Mouse (Mus musculus) bone marrow, adult 2 months (tissue): ENCODE measurements at regions not wholly inside any gene's neighbourhood (a gene's known extent, or its start where the extent isn't known, plus 50 kb on each side); places are given as distances from the start of the nearest gene placed in this dataset.

Source experiments
- H3K27ac ChIP-seq: fragments of 200-500 bp; 2 replicates; pipeline ENCODE4 v1.5.1; 2012; ENCODE audit warnings: low read depth, mild to moderate bottlenecking, control low read depth, inconsistent platforms, low read length; ENCODE audit not compliant: control insufficient read depth, poor library complexity, insufficient read depth
- H3K4me1 ChIP-seq: fragments of 200-500 bp; 2 replicates; pipeline ENCODE4 v1.6.1; 2011; ENCODE audit warnings: low read length; ENCODE audit not compliant: control insufficient read depth, insufficient read depth
- H3K4me3 ChIP-seq: fragments of 200-500 bp; replicated peaks from 2 replicates; pipeline ENCODE3; 2011; ENCODE audit warnings: mild to moderate bottlenecking, low read depth, low read length, control low read depth; ENCODE audit not compliant: control insufficient read depth
- CTCF ChIP-seq: fragments of 200-500 bp; IDR thresholded peaks from 2 replicates; pipeline ENCODE4 v1.5.1; 2011; ENCODE audit warnings: low read length, control low read depth; ENCODE audit not compliant: control insufficient read depth, insufficient read depth
- POLR2A ChIP-seq: fragments of 200-500 bp; IDR thresholded peaks from 2 replicates; pipeline ENCODE4 v1.6.1; 2011; ENCODE audit warnings: low read depth, mild to moderate bottlenecking, control low read depth, low read length, borderline replicate concordance; ENCODE audit not compliant: control insufficient read depth
- WGBS: fragments of 180-500 bp; shearing (Covaris S2); methylation state at CpG from one replicate; pipeline ENCODE4 v1.1.7; 2018; 5-methylcytosine and 5-hydroxymethylcytosine counted together

DNA sequence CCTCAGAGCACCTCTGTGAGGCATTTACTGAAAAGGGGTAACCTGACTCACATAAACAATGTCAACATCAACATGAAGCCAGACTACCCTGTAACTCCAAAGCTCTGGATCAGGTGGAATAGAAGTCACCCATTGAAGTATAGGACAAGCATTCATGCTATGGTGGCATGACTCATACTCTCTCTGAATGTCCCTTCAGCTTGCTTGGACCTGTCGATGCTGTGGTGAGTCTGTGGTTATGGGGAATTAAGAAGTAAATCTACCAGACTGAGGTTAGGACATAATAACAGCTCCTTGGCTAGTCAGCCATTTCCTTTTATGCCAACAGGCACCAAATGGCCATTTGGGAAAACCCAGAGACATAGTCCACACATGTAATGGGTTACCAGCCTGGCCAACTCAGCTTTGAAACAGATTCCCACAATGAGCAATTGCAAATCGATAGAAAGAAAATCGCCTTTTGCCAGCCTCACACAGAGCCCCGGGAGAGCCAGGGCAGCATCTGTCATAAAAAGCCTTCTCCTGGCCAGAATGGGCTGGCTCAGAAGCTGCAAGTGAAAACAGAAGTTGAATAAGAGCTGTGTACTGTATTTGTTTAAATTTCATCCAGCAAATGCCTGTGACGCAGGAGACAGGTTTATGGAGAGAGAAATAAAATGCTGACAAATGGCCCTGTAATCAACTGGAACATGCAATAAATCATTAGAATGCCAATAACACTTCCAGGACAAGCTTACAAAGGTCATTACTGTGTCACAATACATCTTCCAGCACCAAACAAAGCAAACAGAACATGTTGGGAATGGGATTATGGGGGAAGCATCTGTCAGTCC is 383.4 kb upstream of the Zfp703 start:
- Histone ChIP-seq H3K4me3 (no peak overlapping the region), H3K27ac (no peak overlapping the region), H3K4me1 (no peaks in the 10 kb centered on the region; the same call in none of the 2 replicates)
- TF ChIP-seq POLR2A = no peak
- TF ChIP-seq CTCF = no peak
- WGBS = 51% methylated on average over 5 of the region's 5 CpGs

DNA sequence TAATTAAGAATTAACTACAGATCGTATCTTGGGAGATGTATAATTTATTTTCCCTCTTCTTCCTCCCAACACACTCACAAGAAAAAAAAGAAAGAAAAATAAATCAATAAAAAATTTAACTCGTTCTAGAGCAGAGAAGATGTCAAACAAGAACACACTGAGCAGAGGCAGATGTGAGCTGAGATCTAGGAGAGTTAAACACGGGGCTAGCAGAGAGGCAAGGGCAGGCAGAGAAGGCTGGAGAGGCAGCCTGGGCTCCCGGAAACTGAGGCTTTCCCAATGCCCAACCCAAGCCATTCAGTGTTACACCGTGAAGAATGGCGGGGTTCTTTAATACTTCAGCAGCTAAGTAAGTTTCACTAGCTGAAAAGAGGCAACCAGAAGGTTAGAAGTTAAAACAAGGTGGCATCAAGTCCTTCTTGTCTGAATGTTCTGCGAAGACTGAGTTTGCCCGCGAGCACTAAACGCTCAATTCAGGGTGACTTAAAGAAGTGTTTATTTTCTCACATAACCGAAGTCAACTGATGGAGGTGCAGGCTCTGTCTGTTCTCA is 382.7 kb upstream of the Zfp703 start:
- TF ChIP-seq CTCF (no peak), POLR2A (no peak)
- Histone ChIP-seq H3K4me3 (no peak overlapping the region), H3K4me1 (no peaks in the 10 kb centered on the region; the same call in none of the 2 replicates), H3K27ac (no peak overlapping the region)
- WGBS = 66% methylated on average over 11 of the region's 11 CpGs

DNA sequence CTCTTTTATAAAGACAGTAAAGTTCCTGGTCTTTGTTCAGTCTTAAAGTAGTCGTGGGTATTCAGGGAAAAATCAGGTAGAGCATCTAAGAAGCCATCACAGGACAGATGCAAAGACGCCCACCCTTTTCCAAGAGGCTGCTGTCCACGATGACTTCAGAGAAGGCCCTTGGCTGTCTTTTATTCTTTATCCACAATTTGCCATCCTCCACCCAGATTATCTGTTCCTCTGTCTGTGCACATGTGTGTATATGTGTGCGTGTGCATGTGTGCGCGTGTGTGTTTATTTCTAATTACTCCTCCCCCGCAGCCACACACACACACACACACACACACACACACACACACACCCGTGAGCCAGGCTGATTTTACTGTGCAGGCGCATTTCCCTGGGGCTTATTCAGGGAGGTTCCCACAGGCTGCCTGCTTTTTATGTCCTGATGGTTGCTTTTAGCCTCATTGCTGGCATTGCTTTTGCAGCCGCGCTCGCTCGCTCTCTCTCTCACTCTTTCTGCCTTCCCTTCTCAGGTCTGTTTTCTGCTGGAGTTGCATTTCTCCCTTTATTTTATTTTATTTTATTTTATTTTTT is 381.6 kb upstream of the Zfp703 start:
- TF ChIP-seq POLR2A (no peak), CTCF (no peak)
- Histone ChIP-seq H3K4me3 (no peak overlapping the region), H3K27ac (no peak overlapping the region), H3K4me1 (no peaks in the 10 kb centered on the region; the same call in none of the 2 replicates)
- WGBS = 82% methylated on average over 13 of the region's 13 CpGs

DNA sequence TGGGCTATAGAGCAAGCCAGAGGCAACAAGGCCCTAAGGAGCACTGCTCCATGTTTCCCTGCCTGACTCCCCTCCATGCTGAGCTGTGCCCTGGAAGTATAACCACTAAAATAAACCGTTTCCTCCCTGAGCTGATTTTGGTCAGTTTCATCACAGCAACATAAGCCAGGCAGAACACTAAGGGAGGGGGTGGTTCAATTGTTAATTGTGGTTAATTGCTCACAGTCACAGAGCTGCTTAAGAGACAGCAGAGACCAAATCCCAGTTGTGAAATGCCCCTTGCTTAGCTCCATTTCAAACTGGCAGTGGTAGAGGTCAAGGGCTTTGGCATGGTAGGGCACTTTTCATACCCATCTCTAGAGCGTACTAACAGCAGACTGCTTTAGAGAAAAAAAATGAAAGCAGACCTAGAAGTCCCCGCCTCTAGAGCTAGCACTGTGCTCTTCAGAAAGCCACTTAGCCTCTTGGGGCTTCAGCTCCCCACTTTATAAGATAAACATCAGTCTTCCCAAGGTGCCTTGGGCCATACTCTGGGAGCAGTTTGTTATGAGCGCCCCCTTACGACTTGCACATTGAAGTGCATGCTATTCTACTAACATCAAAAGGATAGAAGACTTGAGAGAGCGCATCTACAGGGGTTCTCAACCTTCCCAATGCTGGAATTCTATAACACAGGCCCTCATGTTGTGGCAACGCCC is 380.3 kb upstream of the Zfp703 start:
- 39% methylated on average over 7 of the region's 7 CpGs for WGBS

DNA sequence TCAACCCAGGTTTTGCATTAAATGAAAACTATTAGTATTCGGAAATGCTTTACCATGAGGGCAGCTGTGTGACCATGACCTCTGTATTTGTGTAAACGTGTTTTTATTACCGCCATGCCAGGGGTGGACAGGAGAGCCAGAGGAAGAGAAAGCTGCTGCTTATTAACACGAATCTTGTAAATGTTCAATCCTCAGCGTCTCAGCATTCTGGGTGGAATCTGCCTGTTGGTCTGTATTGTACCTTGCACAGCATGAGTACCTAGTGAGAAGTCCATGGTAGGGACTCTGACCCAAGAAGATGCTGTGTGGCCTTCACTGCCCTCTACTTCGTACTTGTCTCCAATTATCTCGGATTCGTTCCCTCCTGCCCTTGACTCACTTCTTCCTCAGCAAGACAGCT is 378.6 kb upstream of the Zfp703 start:
- WGBS = 78% methylated on average over 8 of the region's 8 CpGs
- TF ChIP-seq POLR2A (no peak), CTCF (no peak)
- Histone ChIP-seq H3K27ac (no peak overlapping the region), H3K4me1 (no peaks in the 10 kb centered on the region; the same call in 1 of the 2 replicates), H3K4me3 (no peak overlapping the region)

More for the DNA sequence above, 380.3 kb upstream of the Zfp703 start:
- no peak for TF ChIP-seq POLR2A
- no peak for TF ChIP-seq CTCF
- Histone ChIP-seq H3K4me1 (no peaks in the 10 kb centered on the region; the same call in 1 of the 2 replicates), H3K4me3 (no peak overlapping the region), H3K27ac (no peak overlapping the region)

DNA sequence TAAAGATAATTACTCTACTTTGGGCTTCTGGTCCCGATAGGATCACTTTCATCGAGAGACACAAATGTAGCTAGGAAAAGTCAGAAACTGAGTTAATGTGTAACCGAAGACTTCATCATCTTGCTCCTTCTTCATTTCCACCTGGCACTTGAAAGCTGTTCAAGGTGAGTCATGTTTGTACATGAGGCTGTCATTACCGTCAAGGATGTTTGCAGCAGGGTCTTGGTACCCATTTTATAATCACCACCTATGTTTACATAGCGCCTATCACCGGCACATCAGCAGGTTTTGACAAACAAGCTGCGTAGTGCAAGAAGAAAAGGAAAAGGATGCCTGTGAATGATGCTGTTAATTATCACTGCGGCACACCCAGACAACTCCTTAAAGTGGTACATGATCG is 377.0 kb upstream of the Zfp703 start:
- 91% methylated on average over 9 of the region's 9 CpGs for WGBS
- TF ChIP-seq CTCF (no peak), POLR2A (no peak)

DNA sequence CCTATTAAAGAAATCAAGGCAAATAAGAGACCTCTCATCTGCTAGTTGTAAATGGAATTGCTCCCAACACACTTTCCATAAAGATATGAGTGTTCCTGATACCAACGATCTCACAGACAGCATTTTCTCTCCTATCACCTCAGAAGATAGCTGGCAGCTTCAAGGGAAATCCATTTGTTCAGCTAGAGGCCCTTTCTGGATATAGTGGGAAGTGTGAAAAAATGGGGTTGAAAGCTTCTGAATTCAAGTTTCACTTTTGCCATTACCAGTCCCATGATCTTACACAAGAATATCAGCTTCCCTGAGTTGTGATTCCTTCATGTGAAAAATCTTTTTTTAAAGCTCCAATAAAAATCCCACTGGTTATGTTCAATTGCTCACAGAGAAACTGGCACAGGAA is 369.1 kb upstream of the Zfp703 start:
- Histone ChIP-seq H3K4me3 (no peak overlapping the region), H3K4me1 (no peaks in the 10 kb centered on the region), H3K27ac (no peak overlapping the region)
- TF ChIP-seq POLR2A = no peak
- WGBS = 66% methylated on average over 1 of the region's 1 CpGs

More for the DNA sequence above, 377.0 kb upstream of the Zfp703 start:
- Histone ChIP-seq H3K27ac (no peak overlapping the region), H3K4me1 (no peaks in the 10 kb centered on the region; the same call in 1 of the 2 replicates), H3K4me3 (no peak overlapping the region)

DNA sequence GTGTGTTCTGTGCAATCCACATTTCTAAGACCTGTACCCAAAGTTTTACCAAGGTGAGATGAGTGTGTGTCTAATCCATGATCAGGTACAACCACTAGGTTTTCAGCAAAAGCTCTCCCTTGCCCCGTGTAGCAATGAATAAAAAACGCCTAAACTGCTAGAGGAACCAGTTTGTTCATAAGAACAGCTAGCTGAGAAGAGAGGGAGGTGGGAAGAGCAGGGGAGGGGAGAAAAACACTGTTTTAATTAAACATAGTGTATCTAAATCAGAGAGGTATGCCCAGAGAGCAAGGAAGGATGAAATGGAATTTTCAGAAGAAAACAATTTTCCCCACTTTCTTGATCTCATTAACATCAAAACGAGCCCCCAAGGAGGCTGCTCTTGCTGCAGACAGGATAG is 368.5 kb upstream of the Zfp703 start:
- TF ChIP-seq POLR2A = no peak
- no peak for TF ChIP-seq CTCF
- H3K4me3 ChIP-seq = no peak overlapping the region
- H3K27ac ChIP-seq = no peak overlapping the region
- H3K4me1 ChIP-seq = no peaks in the 10 kb centered on the region
- 58% methylated on average over 3 of the region's 3 CpGs for WGBS
